Mouse (Mus musculus) bone marrow, adult 2 months (tissue): ENCODE results near the gene AL731706.1. TPM values are rescaled to one million over a fixed set of nuclear protein-coding genes. Genes with fewer than 3 reads are reported as not detected.

ENCODE experiments used
- H3K27ac ChIP-seq: fragments of 200-500 bp; 2 replicates; pipeline ENCODE4 v1.5.1; 2012; ENCODE audit warnings: low read depth, mild to moderate bottlenecking, control low read depth, inconsistent platforms, low read length; ENCODE audit not compliant: control insufficient read depth, poor library complexity, insufficient read depth
- H3K4me1 ChIP-seq: fragments of 200-500 bp; 2 replicates; pipeline ENCODE4 v1.6.1; 2011; ENCODE audit warnings: low read length; ENCODE audit not compliant: control insufficient read depth, insufficient read depth
- H3K4me3 ChIP-seq: fragments of 200-500 bp; replicated peaks from 2 replicates; pipeline ENCODE3; 2011; ENCODE audit warnings: mild to moderate bottlenecking, low read depth, low read length, control low read depth; ENCODE audit not compliant: control insufficient read depth
- CTCF ChIP-seq: fragments of 200-500 bp; IDR thresholded peaks from 2 replicates; pipeline ENCODE4 v1.5.1; 2011; ENCODE audit warnings: low read length, control low read depth; ENCODE audit not compliant: control insufficient read depth, insufficient read depth
- POLR2A ChIP-seq: fragments of 200-500 bp; IDR thresholded peaks from 2 replicates; pipeline ENCODE4 v1.6.1; 2011; ENCODE audit warnings: low read depth, mild to moderate bottlenecking, control low read depth, low read length, borderline replicate concordance; ENCODE audit not compliant: control insufficient read depth
- WGBS: fragments of 180-500 bp; shearing (Covaris S2); methylation state at CpG from one replicate; pipeline ENCODE4 v1.1.7; 2018; 5-methylcytosine and 5-hydroxymethylcytosine counted together
- polyA plus RNA-seq: library from polyadenylated mRNA; stranded (reverse); fragments of >200 nt; gene quantifications from 2 replicates; pipeline ENCODE4 v1.2.4, GENCODE M21; 2011; ENCODE audit warnings: low replicate concordance; ENCODE audit not compliant: missing spikeins, insufficient read depth, insufficient read length

Gene AL731706.1
- polyA plus RNA-seq, 1 experiment: 13.9 TPM

DNA sequence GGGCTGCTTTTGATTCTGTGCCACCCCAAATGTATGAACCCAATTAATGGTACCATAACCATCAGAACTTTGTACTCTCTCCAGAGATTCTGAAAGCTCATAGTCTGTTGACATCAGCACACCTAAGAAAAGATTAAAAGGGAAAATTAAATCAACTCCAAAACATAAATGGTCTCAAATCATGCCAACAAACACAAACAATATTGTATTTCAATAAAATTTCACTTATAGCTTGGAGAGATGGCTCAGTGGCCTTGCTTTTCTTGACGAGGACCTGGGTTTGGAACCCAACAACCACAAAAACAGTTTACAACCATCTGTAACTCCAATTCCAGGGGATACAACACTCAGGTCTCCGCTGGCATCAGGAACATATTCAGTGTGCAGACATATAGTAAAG is 5.6 kb downstream of the AL731706.1 start, which contains the start of gene AL731706.2:
TSS of gene AL731706.2 (minus strand) at position 101 of the 400 bp plus-strand sequence.
- TF ChIP-seq CTCF: no peak
- TF ChIP-seq POLR2A: no peak
- 83% methylated on average over 2 of the region's 2 CpGs for WGBS
- H3K4me3 ChIP-seq: no peak within 1 kb of the TSS
- no peaks in the 10 kb centered on the region for H3K4me1 ChIP-seq
- H3K27ac ChIP-seq: no peak within 1 kb of the TSS

DNA sequence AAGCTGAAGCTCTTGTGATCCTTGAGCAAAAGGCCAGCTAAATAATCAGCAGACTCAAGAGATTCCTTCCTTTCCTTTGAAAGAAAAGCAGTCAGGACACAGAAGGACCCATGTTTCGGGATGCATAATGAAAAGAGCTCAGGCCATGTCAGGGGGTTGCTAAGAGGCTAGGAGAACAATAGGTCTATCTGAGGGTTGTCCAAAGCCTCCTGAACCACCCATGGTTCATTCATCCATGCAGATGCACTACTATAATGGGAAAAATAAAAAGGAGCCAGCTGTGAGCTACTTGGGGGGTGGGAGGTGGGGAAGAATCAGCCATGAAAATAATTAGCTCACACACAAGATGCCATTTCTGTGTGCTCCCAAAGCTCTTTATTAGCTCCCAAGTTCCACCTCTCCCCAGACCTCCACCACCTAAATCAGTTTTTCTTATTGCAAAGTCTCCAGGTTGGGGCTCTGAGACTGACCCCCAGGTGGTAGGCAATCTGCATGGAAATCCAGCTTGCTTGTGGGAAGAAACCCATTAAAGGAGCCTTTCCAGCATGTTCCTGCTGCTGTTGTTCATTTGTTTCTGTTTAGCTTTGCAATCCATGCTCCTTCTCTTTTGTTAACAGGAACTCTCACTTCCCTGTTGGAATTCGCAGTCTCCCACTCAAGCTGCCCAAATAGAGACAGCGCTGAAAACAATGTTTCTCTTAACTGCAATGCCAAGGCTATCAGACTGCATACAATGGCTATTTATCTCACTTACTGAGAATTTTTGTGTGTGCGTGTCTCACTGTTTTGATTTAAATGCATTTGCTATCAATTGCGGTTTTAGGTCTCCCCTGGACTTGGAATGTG is 36.4 kb downstream of the AL731706.1 start:
- 79% methylated on average over 5 of the region's 5 CpGs for WGBS
- TF ChIP-seq POLR2A (no peak), CTCF (no peak)
- Histone ChIP-seq H3K4me1 (no peaks in the 10 kb centered on the region), H3K4me3 (no peak overlapping the region), H3K27ac (no peak overlapping the region)

DNA sequence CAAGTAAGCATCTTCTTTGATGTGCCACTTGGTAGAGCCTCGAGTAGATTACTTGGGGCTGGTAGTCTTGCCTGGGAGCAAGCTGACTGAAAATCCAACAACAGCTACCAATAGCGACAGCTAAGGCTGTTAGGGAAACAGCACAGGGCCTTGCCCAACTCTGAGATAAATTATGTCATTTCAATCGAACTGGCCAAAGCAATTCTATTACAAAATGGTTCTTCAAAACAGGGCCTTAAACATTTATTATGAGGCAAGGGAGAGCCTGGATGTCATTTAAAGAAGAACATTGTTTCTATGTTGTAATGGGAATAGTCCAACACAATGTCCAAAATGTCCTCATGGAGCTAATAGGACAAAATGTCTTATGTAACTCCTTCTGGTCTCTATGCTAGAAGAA is 40.8 kb downstream of the AL731706.1 start:
- H3K27ac ChIP-seq: no peak overlapping the region
- no peaks in the 10 kb centered on the region for H3K4me1 ChIP-seq
- no peak for TF ChIP-seq POLR2A
- TF ChIP-seq CTCF: no peak
- 58% methylated on average over 3 of the region's 3 CpGs for WGBS
- no peak overlapping the region for H3K4me3 ChIP-seq

DNA sequence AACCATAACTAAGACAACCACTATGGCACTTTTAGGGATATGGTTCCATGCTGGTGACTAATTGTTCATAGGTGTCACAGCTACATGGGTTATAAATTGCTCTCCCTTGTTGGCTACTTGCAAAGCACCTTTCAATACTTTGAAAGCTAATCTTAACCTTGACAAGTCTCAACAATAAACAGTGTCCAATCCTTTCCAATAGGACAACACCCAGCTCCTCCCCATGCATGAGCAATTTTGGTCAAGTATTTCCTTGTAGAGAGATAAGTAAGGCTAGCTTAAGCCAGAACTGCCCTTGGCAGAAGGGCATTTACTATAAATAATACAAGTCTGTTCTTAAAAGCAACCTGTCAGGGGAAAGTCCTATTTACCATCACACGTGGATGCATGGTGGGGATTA is 53.2 kb downstream of the AL731706.1 start:
- H3K4me1 ChIP-seq: no peaks in the 10 kb centered on the region
- no peak overlapping the region for H3K27ac ChIP-seq
- H3K4me3 ChIP-seq: no peak overlapping the region
- 54% methylated on average over 1 of the region's 1 CpGs for WGBS
- TF ChIP-seq CTCF: no peak
- no peak for TF ChIP-seq POLR2A

DNA sequence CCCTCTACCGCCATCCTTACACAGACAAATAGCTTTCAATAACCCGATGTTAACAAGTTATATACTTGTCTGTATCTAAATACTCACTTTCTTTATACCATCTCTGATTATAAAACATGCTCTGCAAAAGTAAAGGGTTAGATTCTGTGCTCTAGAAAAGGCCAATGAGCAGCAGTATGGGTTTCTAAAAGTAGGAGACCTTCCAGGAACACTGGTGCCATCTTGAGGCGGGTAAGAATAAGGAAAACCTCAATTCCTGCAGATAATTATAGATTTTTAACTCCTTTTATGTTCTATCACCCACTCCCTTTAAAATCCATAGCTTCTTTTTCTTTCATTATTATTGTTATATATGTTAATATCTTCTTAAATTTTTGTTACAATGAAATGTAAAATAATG is 55.3 kb downstream of the AL731706.1 start:
- 70% methylated on average over 3 of the region's 3 CpGs for WGBS
- no peaks in the 10 kb centered on the region for H3K4me1 ChIP-seq
- TF ChIP-seq POLR2A: no peak
- no peak for TF ChIP-seq CTCF
- H3K4me3 ChIP-seq: no peak overlapping the region
- H3K27ac ChIP-seq: no peak overlapping the region

DNA sequence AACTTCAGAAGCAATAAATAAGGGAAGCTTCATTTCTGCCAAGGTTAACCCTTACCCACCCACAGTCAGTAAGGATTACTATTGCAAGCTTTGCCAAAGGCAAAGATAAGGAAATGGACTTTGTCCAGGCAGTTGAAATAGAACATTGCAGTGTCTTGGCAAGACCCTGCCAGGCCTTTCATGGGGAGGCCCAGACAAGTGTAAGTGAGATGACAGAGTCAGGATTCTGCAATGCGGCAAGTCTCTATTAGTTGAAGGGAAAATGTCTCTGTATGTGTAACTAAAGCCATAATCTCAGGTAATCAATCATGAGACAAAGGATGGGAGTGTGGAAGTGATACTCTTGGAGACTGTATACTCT is 56.5 kb downstream of the AL731706.1 start:
- no peak overlapping the region for H3K27ac ChIP-seq
- no peak for TF ChIP-seq POLR2A
- no peak for TF ChIP-seq CTCF
- H3K4me3 ChIP-seq: no peak overlapping the region
- 98% methylated on average over 1 of the region's 1 CpGs for WGBS
- H3K4me1 ChIP-seq: no peaks in the 10 kb centered on the region

DNA sequence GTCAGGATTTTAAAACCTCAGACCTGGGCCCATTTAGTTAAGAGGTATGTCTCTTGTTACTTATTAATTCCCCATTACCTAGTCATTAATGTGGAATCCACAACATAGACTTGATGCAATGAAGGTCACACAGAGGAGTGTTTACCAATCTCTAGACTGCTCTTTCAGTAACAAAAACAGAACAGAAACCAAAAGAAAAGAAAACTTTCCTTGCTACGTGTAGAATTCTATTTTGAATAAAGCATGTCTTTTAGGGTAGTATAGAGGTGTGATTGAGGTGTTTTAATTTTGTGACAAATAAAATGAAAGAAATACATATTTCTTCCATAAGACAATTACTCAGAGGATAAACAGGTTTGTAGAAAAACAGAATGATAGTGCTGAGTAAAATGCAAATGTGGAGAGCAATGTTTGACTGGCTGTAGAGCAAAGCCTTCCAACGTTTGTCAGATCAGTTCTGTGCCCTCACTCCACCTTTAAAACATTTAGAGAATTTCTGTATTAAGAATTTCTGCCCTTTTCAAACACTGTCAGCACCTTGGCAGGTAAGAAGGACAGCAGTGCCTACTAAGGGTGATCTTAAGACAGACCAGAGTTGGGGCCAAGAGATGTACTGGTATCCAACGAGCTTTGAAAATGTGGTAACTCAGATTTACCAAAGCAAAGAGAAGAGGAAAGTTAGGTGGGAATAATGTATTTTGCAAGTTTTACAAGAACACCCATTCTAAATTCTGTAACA is 57.0 kb downstream of the AL731706.1 start:
- H3K27ac ChIP-seq: no peak overlapping the region
- H3K4me1 ChIP-seq: no peaks in the 10 kb centered on the region
- H3K4me3 ChIP-seq: no peak overlapping the region
- WGBS: 70% methylated on average over 3 of the region's 3 CpGs
- TF ChIP-seq POLR2A (no peak), CTCF (no peak)

DNA sequence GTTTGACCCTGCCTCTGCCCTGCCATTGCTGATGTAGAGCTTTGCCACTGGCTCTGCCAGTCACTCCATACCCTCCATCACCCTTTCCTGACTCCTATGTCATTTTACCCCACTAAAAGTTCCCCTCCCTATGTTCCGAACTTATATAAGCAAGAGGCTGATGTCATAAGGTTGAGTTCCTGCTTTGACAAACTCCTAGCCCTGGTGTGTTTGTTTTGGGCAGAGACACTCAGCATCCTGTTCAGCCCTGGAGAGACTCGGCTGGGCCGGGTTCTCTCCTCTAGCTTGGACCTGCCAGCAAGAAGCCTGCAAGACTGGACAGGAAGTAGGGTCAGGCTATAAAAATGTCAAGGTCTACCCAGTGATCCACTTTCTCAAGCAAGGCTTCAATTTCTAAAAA is 58.3 kb downstream of the AL731706.1 start:
- 69% methylated on average over 3 of the region's 3 CpGs for WGBS
- Histone ChIP-seq H3K4me3 (no peak overlapping the region), H3K4me1 (no peaks in the 10 kb centered on the region), H3K27ac (no peak overlapping the region)
- TF ChIP-seq CTCF: no peak
- TF ChIP-seq POLR2A: no peak

Other genes with a start within 250 kb of the AL731706.1 start
- gene Snap25, start 177.9 kb downstream of the AL731706.1 start, polyA plus RNA-seq: 7.6 TPM in 1 of 2 replicates, not detected in the other
- 13.1 TPM in 1 of 2 replicates, not detected in the other for gene AL731706.2, start 5.7 kb downstream of the AL731706.1 start, polyA plus RNA-seq
- gene Slx4ip, start 171 bp downstream of the AL731706.1 start, polyA plus RNA-seq: 1.8 and 5.0 TPM in 2 replicates
- 2.3 and 6.8 TPM in 2 replicates for gene Mkks, start within 50 bp of the AL731706.1 start, polyA plus RNA-seq
- gene Jag1, start 225.3 kb upstream of the AL731706.1 start, polyA plus RNA-seq: 2.3 and 3.9 TPM in 2 replicates